Mouse (Mus musculus) kidney, adult 2 months (tissue): ENCODE measurements around the gene Wnk4. TPM values are rescaled to one million over a fixed set of nuclear protein-coding genes. Genes with fewer than 3 reads are reported as not detected.

Experiments
- DNase-seq: peaks from one replicate; pipeline ENCODE4 v3.0.0; 2021
- H3K27ac ChIP-seq: fragments of 200-500 bp; 2 replicates; pipeline ENCODE4 v1.5.1; 2012; ENCODE audit warnings: low read depth, low read length, control low read depth, inconsistent platforms; ENCODE audit not compliant: insufficient read depth
- H3K27me3 ChIP-seq: fragments of 200-500 bp; replicated peaks from 2 replicates; pipeline ENCODE4 v1.6.1; 2012; ENCODE audit warnings: mild to moderate bottlenecking, moderate library complexity, low read length, inconsistent platforms; ENCODE audit not compliant: control insufficient read depth, insufficient read depth
- H3K36me3 ChIP-seq: fragments of 200-500 bp; 2 replicates; pipeline ENCODE4 v1.6.1; 2012; ENCODE audit warnings: mild to moderate bottlenecking, moderate library complexity, low read length, inconsistent platforms; ENCODE audit not compliant: control insufficient read depth, insufficient read depth
- H3K4me1 ChIP-seq: fragments of 200-500 bp; 2 replicates; pipeline ENCODE4 v1.6.1; 2011; ENCODE audit warnings: low read length; ENCODE audit not compliant: control insufficient read depth, insufficient read depth
- H3K4me3 ChIP-seq: fragments of 200-500 bp; 2 replicates; pipeline ENCODE4 v1.5.1; 2011; ENCODE audit warnings: mild to moderate bottlenecking, low read depth, low read length, control low read depth; ENCODE audit not compliant: insufficient read depth
- CTCF ChIP-seq: fragments of 200-500 bp; conservative IDR thresholded peaks from 2 replicates; pipeline ENCODE4 v1.5.1; 2011; ENCODE audit warnings: low read depth, mild to moderate bottlenecking, control low read depth, low read length, moderate library complexity, mixed read lengths; ENCODE audit not compliant: insufficient read depth, insufficient read length
- POLR2A ChIP-seq: fragments of 200-500 bp; IDR thresholded peaks from one replicate; pipeline ENCODE4 v1.6.1; 2011; ENCODE audit warnings: low read depth, low read length, control low read depth
- WGBS: fragments of 180-500 bp; shearing (Covaris S2); methylation state at CpG from one replicate; pipeline ENCODE4 v1.1.7; 2018; 5-methylcytosine and 5-hydroxymethylcytosine counted together
- polyA plus RNA-seq: library from polyadenylated mRNA; depleted of rRNA; stranded (reverse); fragments of >200 nt; gene quantifications from 2 replicates; pipeline ENCODE4 v1.2.3, GENCODE M21; 2012

The Wnk4 gene
- polyA plus RNA-seq, 1 experiment, result 160 TPM

- H3K4me1 ChIP-seq, result peaks cover 27% of the 10 kb centered on the region; the same call in 1 of the 2 replicates
- peak overlapping the region; percentile 35 for H3K4me3 ChIP-seq
- peak; percentile 66 for DNase-seq
- H3K27ac ChIP-seq, result peak overlapping the region; percentile 97
- H3K27me3 ChIP-seq, result no peaks in the 10 kb centered on the region
- TF ChIP-seq POLR2A (no peak), CTCF (no peak)
- no peaks in the 10 kb centered on the region for H3K36me3 ChIP-seq
- 39% methylated on average over 6 of the region's 6 CpGs for WGBS
Measured at GRCm38 (mm10) chr11:101232010-101232839, 28.1 kb upstream of the Wnk4 start.

GRCm38 (mm10) chr11:101233240-101233639 lies 27.1 kb upstream of the Wnk4 start:
- 57% methylated on average over 1 of the region's 1 CpGs for WGBS
- no peak for TF ChIP-seq CTCF
- TF ChIP-seq POLR2A, result no peak
- peak overlapping the region; percentile 12; the same call in 1 of the 2 replicates for H3K27ac ChIP-seq
- H3K4me3 ChIP-seq, result no peak overlapping the region
- peaks cover 27% of the 10 kb centered on the region; the same call in 1 of the 2 replicates for H3K4me1 ChIP-seq
- H3K27me3 ChIP-seq, result no peaks in the 10 kb centered on the region
- no peak for DNase-seq
- no peaks in the 10 kb centered on the region for H3K36me3 ChIP-seq

- Histone ChIP-seq H3K4me1 (peaks cover 27% of the 10 kb centered on the region; the same call in 1 of the 2 replicates), H3K27ac (no peak overlapping the region), H3K27me3 (no peaks in the 10 kb centered on the region), H3K36me3 (no peaks in the 10 kb centered on the region), H3K4me3 (no peak overlapping the region)
- TF ChIP-seq POLR2A, result no peak
- no peak for DNase-seq
Measured at GRCm38 (mm10) chr11:101234124-101234523, 26.2 kb upstream of the Wnk4 start.

- Histone ChIP-seq H3K4me3 (no peak overlapping the region), H3K27ac (no peak overlapping the region), H3K4me1 (peaks cover 20% of the 10 kb centered on the region; the same call in 1 of the 2 replicates), H3K27me3 (no peaks in the 10 kb centered on the region), H3K36me3 (no peaks in the 10 kb centered on the region)
- no peak for TF ChIP-seq POLR2A
- TF ChIP-seq CTCF, result no peak
- no peak for DNase-seq
Measured at GRCm38 (mm10) chr11:101235429-101235828, 24.9 kb upstream of the Wnk4 start.

GRCm38 (mm10) chr11:101236782-101237181 lies 23.6 kb upstream of the Wnk4 start:
- Histone ChIP-seq H3K4me3 (no peak overlapping the region), H3K4me1 (peaks cover 8% of the 10 kb centered on the region; the same call in 1 of the 2 replicates), H3K27me3 (no peaks in the 10 kb centered on the region), H3K27ac (no peak overlapping the region), H3K36me3 (no peaks in the 10 kb centered on the region)
- no peak for TF ChIP-seq POLR2A
- TF ChIP-seq CTCF, result no peak
- DNase-seq, result no peak
- WGBS, result 90% methylated on average over 5 of the region's 5 CpGs

GRCm38 (mm10) chr11:101238071-101238647 lies 22.2 kb upstream of the Wnk4 start:
- WGBS, result 57% methylated on average over 5 of the region's 5 CpGs
- Histone ChIP-seq H3K27me3 (no peaks in the 10 kb centered on the region), H3K4me3 (no peak overlapping the region), H3K27ac (no peak overlapping the region), H3K36me3 (no peaks in the 10 kb centered on the region), H3K4me1 (no peaks in the 10 kb centered on the region; the same call in 1 of the 2 replicates)
- no peak for DNase-seq
- TF ChIP-seq POLR2A (no peak), CTCF (no peak)

GRCm38 (mm10) chr11:101245071-101245470 lies 15.3 kb upstream of the Wnk4 start:
- Histone ChIP-seq H3K27ac (peak overlapping the region; percentile 63), H3K4me1 (peaks cover 12% of the 10 kb centered on the region; the same call in 1 of the 2 replicates), H3K36me3 (no peaks in the 10 kb centered on the region), H3K4me3 (no peak overlapping the region), H3K27me3 (no peaks in the 10 kb centered on the region)
- WGBS, result 40% methylated on average over 4 of the region's 4 CpGs
- DNase-seq, result peak; percentile 77
- TF ChIP-seq CTCF, result no peak
